Mouse (Mus musculus): ENCODE results near the gene Card10. TPM values are rescaled to one million over a fixed set of nuclear protein-coding genes. Genes with fewer than 3 reads are reported as not detected.
A peak's percentile ranks its signal among the peaks of the same experiment; 100 is the strongest.

Gene Card10
- polyA plus RNA-seq, 2 experiments = 1.1 to 2.2 TPM

GRCm38 (mm10) chr15:78845321-78845720 lies 42.5 kb upstream of the Card10 start:
- H3K27me3 ChIP-seq (ENCODE audit: control insufficient read depth, insufficient read depth, low read length) = peaks cover 45% of the 10 kb centered on the region
- peak overlapping the region; percentile 26; the same call in 1 of the 2 replicates for H3K4me2 ChIP-seq (ENCODE audit: low read depth)
- 61% methylated on average over 11 of the region's 11 CpGs for WGBS (ENCODE audit: insufficient replicate concordance)
- DNase-seq (ENCODE audit: low read depth in 3 of 3, low spot score in 3 of 3) = no peak
- no peaks in the 10 kb centered on the region for H3K36me3 ChIP-seq (replicated peaks; ENCODE audit: control insufficient read depth, insufficient read depth, low read depth)
- no peaks in the 10 kb centered on the region for H3K9me3 ChIP-seq (ENCODE audit: control insufficient read depth, low read length)
- no peak overlapping the region for H3K9ac ChIP-seq (replicated peaks)
- TF ChIP-seq CTCF (IDR thresholded peaks at IDR 0.05; ENCODE audit: low read depth) (no peak), EP300 (IDR thresholded peaks at IDR 0.05; ENCODE audit: low read depth) (no peak)
- ATAC-seq (ENCODE audit: insufficient read depth) = no peak
- no peak overlapping the region for H3K27ac ChIP-seq
- no peak overlapping the region for H3K4me3 ChIP-seq (ENCODE audit: insufficient read depth in 1 of 2, low read depth in 2 of 2, low read length in 2 of 2)
- H3K4me1 ChIP-seq (replicated peaks; ENCODE audit: control insufficient read depth in 2 of 2, insufficient read depth in 2 of 2, low read length in 1 of 2) = peaks cover under 1 to 5% of the 10 kb centered on the region in 2 experiments; a peak in 2 of 4 replicates

GRCm38 (mm10) chr15:78844791-78845190 lies 41.9 kb upstream of the Card10 start:
- no peak for DNase-seq (ENCODE audit: low read depth in 3 of 3, low spot score in 3 of 3)
- peaks cover 45% of the 10 kb centered on the region for H3K27me3 ChIP-seq (ENCODE audit: control insufficient read depth, insufficient read depth, low read length)

GRCm38 (mm10) chr15:78843581-78844469 lies 41.0 kb upstream of the Card10 start:
- DNase-seq (ENCODE audit: low read depth in 3 of 3, low spot score in 3 of 3) (no peak), ATAC-seq (ENCODE audit: insufficient read depth) (no peak)
- H3K4me3 ChIP-seq (ENCODE audit: insufficient read depth in 1 of 2, low read depth in 2 of 2, low read length in 2 of 2) = peak overlapping the region; percentile 52 to 66
- H3K4me2 ChIP-seq (ENCODE audit: low read depth) = peak overlapping the region; percentile 25
- TF ChIP-seq CTCF (IDR thresholded peaks at IDR 0.05; ENCODE audit: low read depth) = peak; percentile 26; the same call in 1 of the 2 replicates
- TF ChIP-seq EP300 (IDR thresholded peaks at IDR 0.05; ENCODE audit: low read depth) = no peak
- no peaks in the 10 kb centered on the region for H3K9me3 ChIP-seq (ENCODE audit: control insufficient read depth, low read length)
- H3K27ac ChIP-seq = no peak overlapping the region
- H3K36me3 ChIP-seq (replicated peaks; ENCODE audit: control insufficient read depth, insufficient read depth, low read depth) = no peaks in the 10 kb centered on the region
- no peak overlapping the region; the same call in 1 of the 2 replicates for H3K9ac ChIP-seq (replicated peaks)
- WGBS (ENCODE audit: insufficient replicate concordance) = 19% methylated on average over 21 of the region's 21 CpGs
- peaks cover 0 to 5% of the 10 kb centered on the region in 2 experiments; a peak in 1 of 4 replicates for H3K4me1 ChIP-seq (replicated peaks; ENCODE audit: control insufficient read depth in 2 of 2, insufficient read depth in 2 of 2, low read length in 1 of 2)
- peaks cover 42% of the 10 kb centered on the region for H3K27me3 ChIP-seq (ENCODE audit: control insufficient read depth, insufficient read depth, low read length)

More at GRCm38 (mm10) chr15:78844791-78845190, 41.9 kb upstream of the Card10 start:
- H3K4me3 ChIP-seq (ENCODE audit: insufficient read depth in 1 of 2, low read depth in 2 of 2, low read length in 2 of 2) = no peak overlapping the region
- WGBS (ENCODE audit: insufficient replicate concordance) = 38% methylated on average over 9 of the region's 9 CpGs
- TF ChIP-seq EP300 (IDR thresholded peaks at IDR 0.05; ENCODE audit: low read depth) (no peak), CTCF (IDR thresholded peaks at IDR 0.05; ENCODE audit: low read depth) (no peak)
- H3K9ac ChIP-seq (replicated peaks) = no peak overlapping the region
- peak overlapping the region; percentile 25 for H3K4me2 ChIP-seq (ENCODE audit: low read depth)
- H3K9me3 ChIP-seq (ENCODE audit: control insufficient read depth, low read length) = no peaks in the 10 kb centered on the region
- peaks cover 0 to 5% of the 10 kb centered on the region in 2 experiments; a peak in 1 of 4 replicates for H3K4me1 ChIP-seq (replicated peaks; ENCODE audit: control insufficient read depth in 2 of 2, insufficient read depth in 2 of 2, low read length in 1 of 2)
- no peak overlapping the region for H3K27ac ChIP-seq
- H3K36me3 ChIP-seq (replicated peaks; ENCODE audit: control insufficient read depth, insufficient read depth, low read depth) = no peaks in the 10 kb centered on the region
- ATAC-seq (ENCODE audit: insufficient read depth) = no peak

- Histone ChIP-seq H3K4me3 (ENCODE audit: insufficient read depth in 1 of 2, low read depth in 2 of 2, low read length in 2 of 2) (peak within 1 kb of the TSS; percentile 52 to 66), H3K9me3 (ENCODE audit: control insufficient read depth, low read length) (no peaks in the 10 kb centered on the region), H3K36me3 (replicated peaks; ENCODE audit: control insufficient read depth, insufficient read depth, low read depth) (no peaks in the 10 kb centered on the region), H3K9ac (replicated peaks) (peak within 1 kb of the TSS; percentile 53), H3K4me2 (ENCODE audit: low read depth) (peak within 1 kb of the TSS; percentile 25), H3K4me1 (replicated peaks; ENCODE audit: control insufficient read depth in 2 of 2, insufficient read depth in 2 of 2, low read length in 1 of 2) (peaks cover 0 to 5% of the 10 kb centered on the region in 2 experiments; a peak in 1 of 4 replicates), H3K27ac (no peak within 1 kb of the TSS), H3K27me3 (ENCODE audit: control insufficient read depth, insufficient read depth, low read length) (peaks cover 42% of the 10 kb centered on the region)
- no peak for TF ChIP-seq EP300 (IDR thresholded peaks at IDR 0.05; ENCODE audit: low read depth)
- TF ChIP-seq CTCF (IDR thresholded peaks at IDR 0.05; ENCODE audit: low read depth) = no peak
- peak; percentile 54 for ATAC-seq (ENCODE audit: insufficient read depth)
- 1% methylated on average over 86 of the region's 86 CpGs for WGBS (ENCODE audit: insufficient replicate concordance)
- DNase-seq (ENCODE audit: low read depth in 3 of 3, low spot score in 3 of 3) = no peak
Measured at GRCm38 (mm10) chr15:78842371-78843163, 39.7 kb upstream of the Card10 start, which contains the start of gene Cdc42ep1. Cdc42ep1 (plus strand) TSS chr15:78842624.
